Mouse (Mus musculus): ENCODE data around the gene Sec61a2.

The Sec61a2 gene

DNA sequence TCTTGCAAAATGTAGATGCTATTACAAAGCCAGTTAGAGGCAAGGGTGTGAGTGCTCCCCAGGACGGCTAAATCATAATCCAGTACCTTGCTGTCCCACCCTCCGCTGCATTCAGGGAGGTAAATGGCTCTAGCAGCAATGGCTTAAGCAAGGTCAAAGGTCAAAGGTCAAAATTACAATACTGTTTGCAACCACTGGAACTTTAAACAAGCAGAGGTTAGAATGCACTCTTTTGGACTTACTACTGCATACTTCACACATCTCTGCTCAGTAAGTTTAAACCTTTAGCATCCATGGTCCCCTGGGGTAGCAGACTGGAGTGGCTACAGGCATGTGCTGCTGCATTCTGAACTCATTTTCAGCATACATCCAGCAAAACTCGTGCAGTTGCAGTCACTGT lies 17.8 kb downstream of the Sec61a2 start:
- no peak for DNase-seq

- no peak for DNase-seq
Observed at GRCm38 (mm10) chr2:5869746-5870145, 25.5 kb downstream of the Sec61a2 start.

- DNase-seq: no peak
Observed at GRCm38 (mm10) chr2:5867681-5868080, 27.6 kb downstream of the Sec61a2 start.

DNA sequence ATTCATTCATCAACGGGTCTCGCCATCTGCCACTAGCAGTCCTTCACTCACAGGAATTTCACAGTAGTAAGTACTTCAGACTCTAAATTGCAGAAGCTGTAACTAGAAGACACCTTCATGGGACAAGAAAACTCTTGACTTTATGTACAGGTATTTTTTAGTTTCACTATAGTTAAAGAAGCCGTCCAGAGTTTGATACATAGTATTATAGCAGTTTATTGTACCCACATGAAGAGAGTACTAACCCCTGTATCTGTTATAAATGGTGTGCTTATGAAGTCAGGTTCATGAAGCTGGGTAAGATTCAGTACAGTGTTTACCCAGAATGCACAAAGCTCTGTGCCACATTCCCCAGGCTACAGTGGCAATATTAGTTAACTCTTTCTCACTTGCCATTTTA lies 32.4 kb downstream of the Sec61a2 start, which contains the start of gene Gm13199:
Gm13199 (minus strand) TSS at position 101 of the 400 bp plus-strand sequence.
- no peak for DNase-seq

GRCm38 (mm10) chr2:5851866-5852265 lies 43.4 kb downstream of the Sec61a2 start:
- no peak for DNase-seq

DNA sequence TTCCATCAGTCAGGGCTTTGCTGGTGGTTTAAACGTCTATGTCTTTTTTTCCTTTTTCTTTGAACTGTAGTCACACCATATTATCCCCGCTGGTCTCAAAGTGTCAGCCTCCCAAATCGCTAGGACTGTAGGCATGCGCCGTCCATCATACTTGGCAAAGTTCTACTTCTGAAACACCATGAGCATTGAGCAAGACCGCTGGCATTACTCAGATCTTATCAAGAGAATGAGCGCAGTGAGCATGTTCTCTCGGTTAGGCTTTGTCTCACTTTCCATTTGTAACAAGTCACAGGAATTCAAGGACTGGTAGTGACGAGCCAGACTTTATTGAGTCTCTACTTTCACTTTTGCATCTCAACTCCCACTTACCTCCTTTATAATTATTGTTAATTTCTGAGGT lies 44.1 kb downstream of the Sec61a2 start:
- no peak for DNase-seq

GRCm38 (mm10) chr2:5845826-5846225 lies 49.4 kb downstream of the Sec61a2 start:
- DNase-seq: no peak

DNA sequence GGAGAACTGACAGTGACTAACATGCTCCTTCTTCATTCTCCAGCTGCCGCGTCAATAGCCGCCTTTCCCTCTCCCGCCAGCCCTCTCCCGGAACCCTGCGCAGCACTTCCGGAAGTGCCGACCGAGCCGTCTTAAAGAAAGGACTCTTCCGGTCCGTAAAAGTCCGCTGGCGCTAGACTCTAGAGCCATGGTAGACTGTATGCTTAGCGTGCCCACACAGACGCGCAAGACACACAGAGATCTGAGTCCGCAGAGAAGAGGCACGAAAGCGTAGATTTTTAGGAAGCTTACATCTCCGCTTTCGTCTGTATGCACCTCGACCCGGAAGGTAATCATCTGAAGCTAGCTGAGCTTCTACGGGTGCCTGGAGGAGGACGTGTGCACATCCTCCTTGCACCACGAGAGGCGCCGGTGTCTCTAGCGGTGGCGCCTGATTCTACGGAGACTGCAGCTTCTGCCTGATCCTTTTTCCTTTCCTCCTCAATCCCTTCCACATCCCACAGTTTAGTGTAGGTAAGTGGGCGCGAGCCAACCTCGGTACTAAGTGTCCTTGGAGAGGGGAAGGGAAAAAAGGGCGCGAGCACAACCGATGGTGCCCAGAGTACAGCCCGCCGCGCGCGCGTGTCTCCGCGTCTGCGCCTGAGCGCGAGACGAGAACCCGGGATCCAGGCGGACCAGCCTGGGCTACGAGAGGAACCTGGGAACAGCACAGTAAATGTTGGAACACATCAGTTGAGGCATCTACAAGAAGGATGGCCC lies 50.2 kb downstream of the Sec61a2 start, which contains the start of the genes Nudt5 and Cdc123:
Nudt5 (plus strand) TSS at position 147 of the 759 bp plus-strand sequence.
Cdc123 (minus strand) TSS at position 292 of the 759 bp plus-strand sequence.
- DNase-seq: peak; percentile 84

GRCm38 (mm10) chr2:5844181-5844872 lies 50.9 kb downstream of the Sec61a2 start:
- no peak for DNase-seq

DNA sequence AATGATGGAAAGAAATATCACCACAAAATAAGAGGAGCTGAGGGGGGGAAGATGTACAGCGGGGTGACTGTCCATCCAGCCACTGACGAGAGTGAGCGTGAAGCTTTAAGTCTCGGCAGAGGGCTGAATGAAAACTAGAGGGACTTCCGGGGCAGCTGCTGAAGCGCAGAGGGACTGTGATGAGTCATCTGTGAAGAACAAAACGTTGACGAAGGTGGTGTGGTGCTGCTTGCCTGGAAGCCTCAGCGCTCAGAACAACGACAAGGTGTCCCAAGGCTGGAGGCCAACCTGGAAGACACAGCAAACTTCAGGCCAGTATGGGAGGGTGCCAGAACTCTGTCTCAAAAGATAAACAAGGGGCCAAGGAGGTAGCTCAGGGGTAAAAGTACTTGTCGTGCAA lies 54.4 kb downstream of the Sec61a2 start:
- no peak for DNase-seq

GRCm38 (mm10) chr2:5825265-5825913 lies 69.8 kb downstream of the Sec61a2 start:
- DNase-seq: no peak

- no peak for DNase-seq
Observed at GRCm38 (mm10) chr2:5824685-5825084, 70.5 kb downstream of the Sec61a2 start.

DNA sequence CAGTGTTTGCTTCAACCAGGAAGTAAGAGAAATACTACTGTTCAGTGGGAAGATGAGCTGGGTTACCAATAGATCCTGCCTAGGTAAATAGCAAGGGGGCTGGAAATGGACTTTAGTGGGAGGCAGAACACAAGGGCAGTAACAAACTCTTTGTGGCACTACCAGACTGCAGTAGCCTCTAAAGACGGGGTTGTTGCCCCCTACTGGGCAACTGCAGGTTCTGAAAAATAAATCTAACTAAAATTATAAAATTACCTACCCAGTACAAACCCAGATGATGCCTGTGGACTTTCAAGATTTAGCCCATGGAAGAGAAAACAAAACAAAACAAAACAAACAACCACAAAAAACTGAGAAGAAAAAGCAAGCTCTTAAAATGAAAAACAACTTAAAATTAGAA lies 71.0 kb downstream of the Sec61a2 start:
- DNase-seq: no peak

- no peak for DNase-seq
Observed at GRCm38 (mm10) chr2:5822449-5822848, 72.8 kb downstream of the Sec61a2 start.

DNA sequence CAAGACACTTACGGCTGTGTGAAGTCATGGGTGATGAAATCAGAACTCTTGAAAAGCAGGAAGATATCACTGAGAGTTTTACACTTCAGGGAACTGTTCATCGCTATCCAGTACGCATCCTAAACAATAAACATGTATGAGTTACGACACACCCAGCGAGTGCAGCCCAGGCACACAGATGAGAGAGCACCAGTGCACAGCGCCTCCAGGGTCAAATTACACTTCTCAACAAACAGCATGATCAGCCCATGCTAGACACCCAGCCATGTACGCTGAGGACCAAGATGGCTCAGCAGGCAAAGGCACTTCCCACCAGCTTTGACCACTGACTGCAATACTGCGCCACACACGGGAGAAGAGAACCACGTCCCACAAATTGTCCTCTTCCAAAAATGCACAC lies 74.0 kb downstream of the Sec61a2 start:
- DNase-seq: no peak

Measured in right cerebral cortex, postnatal 14 days (tissue).